Mouse (Mus musculus) NIH3T3 (cell line): ENCODE results near the gene Slc25a40.

Experiments
- DNase-seq: peaks from one replicate; pipeline ENCODE4 v3.0.0-alpha.2; 2012; ENCODE audit warnings: low read depth

Gene Slc25a40

GRCm38 (mm10) chr5:8422157-8422931, at the start of gene Slc25a40, which contains the start of gene Dbf4:
Gene Slc25a40, plus strand, starts transcription at chr5:8422850.
Gene Dbf4, minus strand, starts transcription at chr5:8422716.
- peak; percentile 96 for DNase-seq

- DNase-seq = no peak
Measured at GRCm38 (mm10) chr5:8373415-8373814, 49.2 kb upstream of the Slc25a40 start.

- no peak for DNase-seq
Measured at GRCm38 (mm10) chr5:8374297-8374906, 48.2 kb upstream of the Slc25a40 start.

- no peak for DNase-seq
Measured at GRCm38 (mm10) chr5:8393891-8394583, 28.6 kb upstream of the Slc25a40 start.

GRCm38 (mm10) chr5:8397587-8398249, 24.9 kb upstream of the Slc25a40 start:
- no peak for DNase-seq

- DNase-seq = peak; percentile 57
Measured at GRCm38 (mm10) chr5:8408746-8409145, 13.9 kb upstream of the Slc25a40 start.

- no peak for DNase-seq
Measured at GRCm38 (mm10) chr5:8416683-8417413, 5.8 kb upstream of the Slc25a40 start.

- DNase-seq = peak; percentile 58
Measured at GRCm38 (mm10) chr5:8417443-8417842, 5.2 kb upstream of the Slc25a40 start.

- DNase-seq = no peak
Measured at GRCm38 (mm10) chr5:8421424-8421823, 1.2 kb upstream of the Slc25a40 start.

- peak; percentile 66 for DNase-seq
Measured at GRCm38 (mm10) chr5:8422932-8423928, 580 bp downstream of the Slc25a40 start.

GRCm38 (mm10) chr5:8424116-8424515, 1.5 kb downstream of the Slc25a40 start:
- DNase-seq = no peak

- no peak for DNase-seq
Measured at GRCm38 (mm10) chr5:8425899-8426298, 3.2 kb downstream of the Slc25a40 start.

GRCm38 (mm10) chr5:8437481-8438156, 15.0 kb downstream of the Slc25a40 start:
- no peak for DNase-seq

GRCm38 (mm10) chr5:8439095-8439494, 16.4 kb downstream of the Slc25a40 start:
- DNase-seq = no peak

GRCm38 (mm10) chr5:8455565-8455964, 32.9 kb downstream of the Slc25a40 start:
- DNase-seq = no peak

GRCm38 (mm10) chr5:8456561-8456960, 33.9 kb downstream of the Slc25a40 start:
- peak; percentile 57 for DNase-seq

GRCm38 (mm10) chr5:8487989-8488700, 65.5 kb downstream of the Slc25a40 start:
- no peak for DNase-seq

- no peak for DNase-seq
Measured at GRCm38 (mm10) chr5:8488701-8489297, 66.1 kb downstream of the Slc25a40 start.
